In the genomic region with DNA sequence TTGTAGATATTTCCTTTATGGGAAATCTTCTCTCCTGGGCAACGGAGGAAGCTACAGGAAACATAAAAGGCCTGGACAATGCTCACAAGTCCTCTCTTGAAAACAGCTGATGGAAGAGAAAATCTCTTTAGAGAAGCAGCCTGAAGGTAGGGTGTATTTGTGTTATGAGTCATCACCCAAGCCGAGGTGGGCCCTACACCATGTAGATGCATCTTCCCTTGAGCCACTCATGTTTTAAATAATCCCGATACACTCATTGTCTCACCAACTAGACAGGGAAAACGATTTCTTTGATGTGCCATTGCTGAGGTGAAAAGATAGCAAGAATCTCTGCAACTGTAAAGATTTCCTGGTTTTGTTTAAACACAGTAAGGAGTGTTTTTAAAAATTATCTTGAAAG, we compare ENCODE assay signal across 31 mouse cellular contexts.
"Had no signal": no experiment of that assay in that cellular context is flagged by ENCODE, and none has a peak within 500 bp of the region (broad histone marks: within the 10 kb centered on the region; RNA-seq: fewer than 3 reads in every experiment).

No protein-coding gene starts in this region.

- H3K4me1 ChIP-seq: limb, embryonic 15.5 days; liver, embryonic 12.5 days; liver, embryonic 13.5 days; liver, embryonic 15.5 days; lung, embryonic 15.5 days; megakaryocyte, embryonic 14.5 days; midbrain, embryonic 10.5 days; midbrain, embryonic 12.5 days; midbrain, embryonic 13.5 days; midbrain, embryonic 15.5 days; neural tube, embryonic 12.5 days had no signal

- H3K9me3 ChIP-seq: limb, embryonic 12.5 days; limb, embryonic 13.5 days; limb, embryonic 15.5 days; liver, embryonic 12.5 days; liver, embryonic 13.5 days; liver, embryonic 15.5 days; lung, embryonic 15.5 days; midbrain, embryonic 10.5 days; midbrain, embryonic 12.5 days; midbrain, embryonic 13.5 days; midbrain, embryonic 15.5 days; neural tube, embryonic 12.5 days had no signal

- H3K9ac ChIP-seq: limb, embryonic 12.5 days; limb, embryonic 13.5 days; limb, embryonic 15.5 days; liver, embryonic 12.5 days; liver, embryonic 13.5 days; liver, embryonic 14.5 days; liver, embryonic 15.5 days; liver, postnatal 0 days; lung, embryonic 14.5 days; lung, embryonic 15.5 days; midbrain, embryonic 12.5 days; midbrain, embryonic 13.5 days; midbrain, embryonic 15.5 days; neural tube, embryonic 12.5 days had no signal

- H3K4me3 ChIP-seq: limb, embryonic 12.5 days; limb, embryonic 13.5 days; limb, embryonic 15.5 days; liver, embryonic 12.5 days; liver, embryonic 13.5 days; liver, embryonic 15.5 days; lung, embryonic 15.5 days; megakaryocyte, embryonic 14.5 days; midbrain, embryonic 10.5 days; midbrain, embryonic 12.5 days; midbrain, embryonic 13.5 days; midbrain, embryonic 15.5 days; myocyte; neural tube, embryonic 12.5 days had no signal

- H3K27me3 ChIP-seq: limb, embryonic 15.5 days; liver, embryonic 12.5 days; liver, embryonic 13.5 days; liver, embryonic 15.5 days; lung, embryonic 15.5 days; megakaryocyte, embryonic 14.5 days; midbrain, embryonic 12.5 days; midbrain, embryonic 13.5 days; midbrain, embryonic 15.5 days; neural tube, embryonic 12.5 days had no signal

- ATAC-seq: liver, embryonic 12.5 days; liver, postnatal 0 days; lung, postnatal 0 days; midbrain, embryonic 13.5 days; midbrain, embryonic 15.5 days; midbrain, embryonic 16.5 days had no signal

- DNase-seq: left cerebral cortex, postnatal 4 days; liver; liver, embryonic 13.5 days; liver, postnatal 0 days; lung, adult 18-20 months; lung, adult 2 months; lung, embryonic 14.5 days; lung, postnatal 10 days; lung, postnatal 14 days; lung, postnatal 36 days; lung, postnatal 4 days; midbrain, embryonic 14.5 days had no signal

- H3K27ac ChIP-seq: limb, embryonic 12.5 days; limb, embryonic 13.5 days; limb, embryonic 15.5 days; liver, embryonic 12.5 days; liver, embryonic 13.5 days; liver, embryonic 14.5 days; liver, embryonic 15.5 days; lung, embryonic 15.5 days; macrophage; midbrain, embryonic 10.5 days; midbrain, embryonic 12.5 days; midbrain, embryonic 13.5 days; midbrain, embryonic 15.5 days; neural tube, embryonic 12.5 days had no signal

- H3K36me3 ChIP-seq: limb, embryonic 12.5 days; limb, embryonic 13.5 days; limb, embryonic 15.5 days; liver, embryonic 12.5 days; liver, embryonic 13.5 days; liver, embryonic 15.5 days; lung, embryonic 15.5 days; midbrain, embryonic 10.5 days; midbrain, embryonic 12.5 days; midbrain, embryonic 13.5 days; midbrain, embryonic 15.5 days; neural tube, embryonic 12.5 days had no signal

- H3K4me2 ChIP-seq: limb, embryonic 12.5 days; limb, embryonic 13.5 days; limb, embryonic 15.5 days; liver, embryonic 11.5 days; liver, embryonic 12.5 days; liver, embryonic 13.5 days; liver, embryonic 15.5 days; lung, embryonic 14.5 days; lung, embryonic 15.5 days; midbrain, embryonic 11.5 days; midbrain, embryonic 12.5 days; midbrain, embryonic 13.5 days; midbrain, embryonic 15.5 days; neural tube, embryonic 12.5 days had no signal
